Mouse (Mus musculus) neutrophil, adult 59 days (primary cell): ENCODE data around the gene Gcn1l1. TPM values are rescaled to one million over a fixed set of nuclear protein-coding genes. Genes with fewer than 3 reads are reported as not detected.

ENCODE experiments used
- total RNA-seq, 2 experiments: library from RNA; stranded (reverse); gene quantifications; 1 replicate in 1 of 2; 2 replicates in 1 of 2; pipeline ENCODE4 v1.2.4; 2023

Gene Gcn1l1
- total RNA-seq, result 10 to 100 TPM; 26.8 to 29.8 TPM

GRCm38 (mm10) chr5:115564737-115565393 is at the start of gene Gcn1l1:
TSS of gene Gcn1l1 (plus strand) at chr5:115565254.

GRCm38 (mm10) chr5:115559237-115560101 is 5.6 kb upstream of the Gcn1l1 start, which contains the start of gene Rplp0:
TSS of gene Rplp0 (plus strand) at chr5:115559467.

GRCm38 (mm10) chr5:115631505-115632357 is 66.7 kb downstream of the Gcn1l1 start, which contains the start of gene Rab35:
TSS of gene Rab35 (plus strand) at chr5:115631908.

Other genes starting within 250 kb of the Gcn1l1 start
- 10 to 100 TPM; 57.3 to 62.5 TPM for gene Srsf9, start 238.1 kb upstream of the Gcn1l1 start, total RNA-seq
- 10 to 100 TPM in 1 of 2 experiments, 1 to 10 TPM in 1; 5.9 to 11.5 TPM for gene Gatc, start 224.1 kb upstream of the Gcn1l1 start, total RNA-seq
- gene Triap1, start 224.0 kb upstream of the Gcn1l1 start, total RNA-seq, result 10 to 100 TPM; 15.2 to 17.1 TPM
- 100 to 1,000 TPM; 239 to 273 TPM for gene Cox6a1, start 216.3 kb upstream of the Gcn1l1 start, total RNA-seq
- not detected for gene Msi1, start 135.7 kb upstream of the Gcn1l1 start, total RNA-seq
- not detected for gene Pla2g1b, start 99.0 kb upstream of the Gcn1l1 start, total RNA-seq
- 1 to 10 TPM; 3.0 to 5.4 TPM for gene Sirt4, start 80.5 kb upstream of the Gcn1l1 start, total RNA-seq
- 100 to 1,000 TPM; 402 to 404 TPM for gene Pxn, start 58.6 kb upstream of the Gcn1l1 start, total RNA-seq
- 100 to 1,000 TPM; 686 to 781 TPM for gene Rplp0, start 5.8 kb upstream of the Gcn1l1 start, total RNA-seq
- gene Rab35, start 66.7 kb downstream of the Gcn1l1 start, total RNA-seq, result 10 to 100 TPM; 60.7 to 61.7 TPM
- gene Bicdl1, start 166.4 kb downstream of the Gcn1l1 start, total RNA-seq, result 1 to 10 TPM; 1.3 to 1.5 TPM